Mouse (Mus musculus): ENCODE data around the gene Tnp2.

Gene Tnp2

GRCm38 (mm10) chr16:10788866-10789265 lies 406 bp upstream of the Tnp2 start:
- DNase-seq (ENCODE audit: low spot score) = no peak

- no peak for DNase-seq (ENCODE audit: low spot score)
These were observed 857 bp downstream of the Tnp2 start for GRCm38 (mm10) chr16:10787548-10788058.

GRCm38 (mm10) chr16:10786782-10787547 lies 1.5 kb downstream of the Tnp2 start:
- no peak for DNase-seq (ENCODE audit: low spot score)

GRCm38 (mm10) chr16:10786288-10786687 lies 2.2 kb downstream of the Tnp2 start:
- peak; percentile 88 for DNase-seq (ENCODE audit: low spot score)

- DNase-seq (ENCODE audit: low spot score) = peak; percentile 79
These were observed 2.9 kb downstream of the Tnp2 start, which contains the start of gene Socs1 for GRCm38 (mm10) chr16:10785371-10786231. Gene Socs1 (minus strand): TSS chr16:10785536.

- peak; percentile 86 for DNase-seq (ENCODE audit: low spot score)
These were observed 3.6 kb downstream of the Tnp2 start for GRCm38 (mm10) chr16:10784793-10785370.

- peak; percentile 31 for DNase-seq (ENCODE audit: low spot score)
These were observed 4.3 kb downstream of the Tnp2 start for GRCm38 (mm10) chr16:10783883-10784792.

- DNase-seq (ENCODE audit: low spot score) = no peak
These were observed 5.0 kb downstream of the Tnp2 start for GRCm38 (mm10) chr16:10783451-10783850.

- DNase-seq (ENCODE audit: low spot score) = no peak
These were observed 5.4 kb downstream of the Tnp2 start for GRCm38 (mm10) chr16:10783152-10783434.

- no peak for DNase-seq (ENCODE audit: low spot score)
These were observed 5.9 kb downstream of the Tnp2 start for GRCm38 (mm10) chr16:10782377-10783151.

GRCm38 (mm10) chr16:10781862-10782371 lies 6.5 kb downstream of the Tnp2 start:
- DNase-seq (ENCODE audit: low spot score) = no peak

- DNase-seq (ENCODE audit: low spot score) = no peak
These were observed 7.8 kb downstream of the Tnp2 start for GRCm38 (mm10) chr16:10780631-10781120.

GRCm38 (mm10) chr16:10777579-10778160 lies 10.8 kb downstream of the Tnp2 start:
- no peak for DNase-seq (ENCODE audit: low spot score)

GRCm38 (mm10) chr16:10776322-10776721 lies 12.1 kb downstream of the Tnp2 start:
- DNase-seq (ENCODE audit: low spot score) = no peak

- DNase-seq (ENCODE audit: low spot score) = no peak
These were observed 13.7 kb downstream of the Tnp2 start for GRCm38 (mm10) chr16:10774726-10775125.

- no peak for DNase-seq (ENCODE audit: low spot score)
These were observed 14.9 kb downstream of the Tnp2 start for GRCm38 (mm10) chr16:10773543-10773942.

- DNase-seq (ENCODE audit: low spot score) = no peak
These were observed 16.5 kb downstream of the Tnp2 start for GRCm38 (mm10) chr16:10771769-10772510.

- no peak for DNase-seq (ENCODE audit: low spot score)
These were observed 17.7 kb downstream of the Tnp2 start for GRCm38 (mm10) chr16:10770531-10771325.
